Mouse (Mus musculus): Measurements from ENCODE around the gene 4930438A08Rik. TPM values are rescaled to one million over a fixed set of nuclear protein-coding genes. Genes with fewer than 3 reads are reported as not detected.
"Not testable (repeated sequence)": the region's sequence is repeated elsewhere in the genome, so short reads cannot be mapped to it uniquely, and the experiment has no call there.

4930438A08Rik gene
- polyA plus RNA-seq, 1 experiment from 2014 or later, result not detected

GRCm38 (mm10) chr11:58297396-58297795, 22.8 kb downstream of the 4930438A08Rik start:
- no peak for ATAC-seq (ENCODE audit: low FRiP score)
- WGBS, result 24% methylated on average over 6 of the region's 6 CpGs
- H3K4me2 ChIP-seq, result no peak overlapping the region

GRCm38 (mm10) chr11:58301057-58301456, 26.5 kb downstream of the 4930438A08Rik start:
- Histone ChIP-seq H3K9ac (ENCODE audit: low read length) (0 out of 2 replicates have a peak overlapping the region, but pooled peaks have one; percentile 33), H3K4me3 (ENCODE audit: low read depth, low read length) (peak overlapping the region; percentile 57; the same call in 1 of the 2 replicates), H3K4me1 (ENCODE audit: control insufficient read depth, insufficient read depth, low read length) (peaks cover 4% of the 10 kb centered on the region; the same call in 1 of the 2 replicates), H3K9me3 (ENCODE audit: control insufficient read depth, low read length) (no peaks in the 10 kb centered on the region), H3K27ac (ENCODE audit: low read depth, low read length) (no peak overlapping the region), H3K27me3 (ENCODE audit: control insufficient read depth, insufficient read depth, low read length) (no peaks in the 10 kb centered on the region), H3K4me2 (peak overlapping the region; percentile 29), H3K36me3 (ENCODE audit: control insufficient read depth, insufficient read depth, low read length) (no peaks in the 10 kb centered on the region)
- no peak for ATAC-seq (ENCODE audit: low FRiP score)
- DNase-seq (ENCODE audit: low spot score, missing footprints), result peak; percentile 99
- WGBS, result 14% methylated on average over 13 of the region's 13 CpGs

More at GRCm38 (mm10) chr11:58297396-58297795, 22.8 kb downstream of the 4930438A08Rik start:
- H3K4me3 ChIP-seq (ENCODE audit: low read depth, low read length), result no peak overlapping the region
- no peaks in the 10 kb centered on the region for H3K27me3 ChIP-seq (ENCODE audit: control insufficient read depth, insufficient read depth, low read length)
- H3K36me3 ChIP-seq (ENCODE audit: control insufficient read depth, insufficient read depth, low read length), result no peaks in the 10 kb centered on the region
- DNase-seq (ENCODE audit: low spot score, missing footprints), result no peak
- H3K9me3 ChIP-seq (ENCODE audit: control insufficient read depth, low read length), result no peaks in the 10 kb centered on the region
- H3K9ac ChIP-seq (ENCODE audit: low read length), result no peak overlapping the region
- H3K4me1 ChIP-seq (ENCODE audit: control insufficient read depth, insufficient read depth, low read length), result no peaks in the 10 kb centered on the region
- H3K27ac ChIP-seq (ENCODE audit: low read depth, low read length), result no peak overlapping the region

- Histone ChIP-seq H3K27me3 (ENCODE audit: control insufficient read depth, insufficient read depth, low read length) (no peaks in the 10 kb centered on the region), H3K4me3 (ENCODE audit: low read depth, low read length) (peak overlapping the region; percentile 57), H3K36me3 (ENCODE audit: control insufficient read depth, insufficient read depth, low read length) (no peaks in the 10 kb centered on the region), H3K4me2 (peak overlapping the region; percentile 55), H3K9ac (ENCODE audit: low read length) (peak overlapping the region; percentile 68), H3K27ac (ENCODE audit: low read depth, low read length) (peak overlapping the region; percentile 85), H3K4me1 (ENCODE audit: control insufficient read depth, insufficient read depth, low read length) (peaks cover 9% of the 10 kb centered on the region; the same call in 1 of the 2 replicates), H3K9me3 (ENCODE audit: control insufficient read depth, low read length) (no peaks in the 10 kb centered on the region)
- under 1% methylated on average over 36 of the region's 36 CpGs for WGBS
- ATAC-seq (ENCODE audit: low FRiP score), result peak; percentile 91
- peak; percentile 100 for DNase-seq (ENCODE audit: low spot score, missing footprints)
Measured at GRCm38 (mm10) chr11:58301837-58302754, 27.5 kb downstream of the 4930438A08Rik start.

GRCm38 (mm10) chr11:58302774-58303445, 28.3 kb downstream of the 4930438A08Rik start:
- H3K27ac ChIP-seq (ENCODE audit: low read depth, low read length), result peak overlapping the region; percentile 85
- H3K4me1 ChIP-seq (ENCODE audit: control insufficient read depth, insufficient read depth, low read length), result peaks cover 9% of the 10 kb centered on the region; the same call in 1 of the 2 replicates
- H3K27me3 ChIP-seq (ENCODE audit: control insufficient read depth, insufficient read depth, low read length), result no peaks in the 10 kb centered on the region
- peak overlapping the region; percentile 57 for H3K4me3 ChIP-seq (ENCODE audit: low read depth, low read length)
- H3K9ac ChIP-seq (ENCODE audit: low read length), result peak overlapping the region; percentile 68
- no peak for DNase-seq (ENCODE audit: low spot score, missing footprints)
- H3K4me2 ChIP-seq, result peak overlapping the region; percentile 55
- H3K9me3 ChIP-seq (ENCODE audit: control insufficient read depth, low read length), result no peaks in the 10 kb centered on the region
- no peaks in the 10 kb centered on the region for H3K36me3 ChIP-seq (ENCODE audit: control insufficient read depth, insufficient read depth, low read length)
- WGBS, result 1% methylated on average over 25 of the region's 26 CpGs
- peak; percentile 61 for ATAC-seq (ENCODE audit: low FRiP score)

- Histone ChIP-seq H3K27me3 (ENCODE audit: control insufficient read depth, insufficient read depth, low read length) (no peaks in the 10 kb centered on the region), H3K4me3 (ENCODE audit: low read depth, low read length) (no peak overlapping the region), H3K9me3 (ENCODE audit: control insufficient read depth, low read length) (no peaks in the 10 kb centered on the region), H3K27ac (ENCODE audit: low read depth, low read length) (no peak overlapping the region), H3K4me1 (ENCODE audit: control insufficient read depth, insufficient read depth, low read length) (peaks cover 9% of the 10 kb centered on the region), H3K36me3 (ENCODE audit: control insufficient read depth, insufficient read depth, low read length) (no peaks in the 10 kb centered on the region), H3K9ac (ENCODE audit: low read length) (no peak overlapping the region), H3K4me2 (peak overlapping the region; percentile 38; the same call in 1 of the 2 replicates)
- DNase-seq (ENCODE audit: low spot score, missing footprints) (peak; percentile 93), ATAC-seq (ENCODE audit: low FRiP score) (no peak)
- WGBS, result 13% methylated on average over 7 of the region's 7 CpGs
Measured at GRCm38 (mm10) chr11:58303594-58303993, 29.0 kb downstream of the 4930438A08Rik start.

- not testable (repeated sequence) for H3K36me3 ChIP-seq (ENCODE audit: control insufficient read depth, insufficient read depth, low read length); H3K27me3 ChIP-seq (ENCODE audit: control insufficient read depth, insufficient read depth, low read length); H3K9me3 ChIP-seq (ENCODE audit: control insufficient read depth, low read length); H3K4me3 ChIP-seq (ENCODE audit: low read depth, low read length); H3K4me1 ChIP-seq (ENCODE audit: control insufficient read depth, insufficient read depth, low read length); H3K4me2 ChIP-seq; H3K9ac ChIP-seq (ENCODE audit: low read length); ATAC-seq (ENCODE audit: low FRiP score); H3K27ac ChIP-seq (ENCODE audit: low read depth, low read length); DNase-seq (ENCODE audit: low spot score, missing footprints)
- WGBS, result 90% methylated on average over 8 of the region's 8 CpGs
Measured at GRCm38 (mm10) chr11:58305299-58305698, 30.7 kb downstream of the 4930438A08Rik start.

- H3K4me1 ChIP-seq (ENCODE audit: control insufficient read depth, insufficient read depth, low read length), result peaks cover 9% of the 10 kb centered on the region
- no peaks in the 10 kb centered on the region for H3K9me3 ChIP-seq (ENCODE audit: control insufficient read depth, low read length)
- peak within 1 kb of the TSS; percentile 42 for H3K4me3 ChIP-seq (ENCODE audit: low read depth, low read length)
- ATAC-seq (ENCODE audit: low FRiP score) (peak; percentile 80), DNase-seq (ENCODE audit: low spot score, missing footprints) (peak; percentile 100)
- H3K4me2 ChIP-seq, result peak within 1 kb of the TSS; percentile 60
- no peak within 1 kb of the TSS for H3K27ac ChIP-seq (ENCODE audit: low read depth, low read length)
- under 1% methylated on average over 34 of the region's 34 CpGs for WGBS
- no peaks in the 10 kb centered on the region for H3K36me3 ChIP-seq (ENCODE audit: control insufficient read depth, insufficient read depth, low read length)
- H3K27me3 ChIP-seq (ENCODE audit: control insufficient read depth, insufficient read depth, low read length), result no peaks in the 10 kb centered on the region
- peak within 1 kb of the TSS; percentile 65 for H3K9ac ChIP-seq (ENCODE audit: low read length)
Measured at GRCm38 (mm10) chr11:58306860-58307308, 32.3 kb downstream of the 4930438A08Rik start, which contains the start of gene Zfp692. Gene Zfp692 (plus strand): TSS chr11:58307069.

GRCm38 (mm10) chr11:58307411-58308080, 32.9 kb downstream of the 4930438A08Rik start:
- DNase-seq (ENCODE audit: low spot score, missing footprints) (no peak), ATAC-seq (ENCODE audit: low FRiP score) (peak; percentile 54)
- Histone ChIP-seq H3K36me3 (ENCODE audit: control insufficient read depth, insufficient read depth, low read length) (no peaks in the 10 kb centered on the region), H3K4me3 (ENCODE audit: low read depth, low read length) (peak overlapping the region; percentile 42), H3K27ac (ENCODE audit: low read depth, low read length) (no peak overlapping the region), H3K4me1 (ENCODE audit: control insufficient read depth, insufficient read depth, low read length) (peaks cover 9% of the 10 kb centered on the region), H3K9me3 (ENCODE audit: control insufficient read depth, low read length) (no peaks in the 10 kb centered on the region), H3K9ac (ENCODE audit: low read length) (peak overlapping the region; percentile 65), H3K27me3 (ENCODE audit: control insufficient read depth, insufficient read depth, low read length) (no peaks in the 10 kb centered on the region), H3K4me2 (peak overlapping the region; percentile 60)
- 0% methylated on average over 36 of the region's 42 CpGs for WGBS
